Mouse (Mus musculus) gastrocnemius, postnatal 36 days (tissue): ENCODE data around the gene Ppm1m. TPM values are rescaled to one million over a fixed set of nuclear protein-coding genes. Genes with fewer than 3 reads are reported as not detected.

Experiments used
- DNase-seq, 2 experiments: peaks; one replicate each; pipeline ENCODE4 v3.0.0; 2022
- intact Hi-C: fragments of 180-260 bp; cut with DNase I; formaldehyde crosslinking; loops from one replicate; pipeline ENCODE4 v1.15.1; 2025
- total RNA-seq, 2 experiments: library from RNA; stranded (reverse); gene quantifications; 2 replicates each; pipeline ENCODE4 v1.2.3; 2021

Ppm1m gene
- total RNA-seq, 2 experiments from 2014 or later: 3.0 to 3.3 TPM

DNA sequence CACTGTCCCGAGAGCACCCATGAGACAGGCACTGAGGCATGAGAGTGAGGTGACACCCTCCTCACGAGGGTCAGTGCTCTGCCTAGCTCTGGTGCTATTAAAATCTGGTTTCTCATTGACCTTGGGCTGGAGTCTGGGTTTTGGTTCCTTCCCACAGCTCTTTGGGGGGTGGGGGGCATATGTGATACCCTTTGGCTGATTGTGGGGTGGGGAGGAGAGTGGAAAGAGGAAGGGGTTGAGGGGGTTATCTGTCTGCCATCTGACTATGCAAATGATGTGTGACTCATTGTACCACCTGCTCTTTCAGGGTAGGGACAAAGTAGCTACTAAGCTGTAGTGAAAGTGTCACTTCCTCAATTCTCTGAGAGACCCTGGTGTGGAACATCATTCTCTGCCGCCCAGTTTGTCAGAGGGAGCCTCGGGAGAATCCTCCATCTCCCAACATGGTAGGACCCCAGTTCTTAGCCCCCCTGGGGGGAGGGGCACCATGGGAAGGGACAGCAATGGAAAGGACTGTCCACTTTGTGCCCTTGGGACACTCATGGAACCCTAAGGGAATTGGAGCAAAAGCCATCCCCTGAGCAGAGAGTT lies 22.8 kb upstream of the Ppm1m start, which contains the start of gene Tlr9:
TSS of gene Tlr9 (plus strand) at position 338 of the 591 bp plus-strand sequence.
- intact Hi-C loops: no loop called here
- no peak for DNase-seq

DNA sequence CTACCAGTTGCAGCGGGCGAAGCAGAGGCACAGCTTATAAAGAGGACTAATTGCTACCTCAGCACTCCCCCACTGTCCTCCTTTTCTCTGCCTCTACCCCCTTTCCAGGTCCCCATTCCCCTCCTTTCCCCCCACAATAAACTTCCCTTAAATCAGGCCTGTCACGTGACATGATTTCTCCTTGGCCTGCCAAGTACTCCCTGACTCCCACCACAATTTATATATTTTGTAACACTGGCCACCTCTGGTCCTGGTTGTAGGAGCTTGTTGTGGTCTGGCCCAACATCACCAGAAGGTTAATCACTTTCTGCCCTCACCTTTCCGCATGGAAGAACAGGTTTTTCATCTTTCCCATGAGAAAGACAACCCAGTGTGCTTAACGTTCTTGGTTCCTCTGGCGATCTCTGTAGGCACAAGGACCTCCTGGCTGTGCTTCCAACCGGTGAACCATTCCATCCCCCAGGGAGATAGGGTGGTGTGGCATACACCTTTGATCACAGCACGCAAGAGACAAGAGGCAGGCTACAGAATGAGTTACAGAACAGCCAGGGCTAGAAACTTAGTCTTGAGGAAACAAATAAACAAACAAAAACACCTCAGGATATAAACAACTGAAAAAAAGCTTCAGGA lies 21.5 kb upstream of the Ppm1m start:
- DNase-seq: no peak
- intact Hi-C loops: no loop called here

- DNase-seq: no peak
- intact Hi-C loops: loop anchor here (10.0 kb wide), 1 partner anchor 208 kb away; the partner anchor contains the start of gene Rpl29
These were observed 17.4 kb upstream of the Ppm1m start for GRCm38 (mm10) chr9:106216971-106217370.

GRCm38 (mm10) chr9:106215341-106216125 lies 16.0 kb upstream of the Ppm1m start:
- no peak for DNase-seq
- intact Hi-C loops: loop anchor here (10.0 kb wide), 1 partner anchor 209 kb away; the partner anchor contains the start of gene Rpl29

- intact Hi-C loops: loop anchor here (5.0 to 10.0 kb wide), 2 partner anchors 55 to 212 kb away; partner anchors contain the start of genes Glyctk and Rpl29
- no peak for DNase-seq
These were observed 13.0 kb upstream of the Ppm1m start for GRCm38 (mm10) chr9:106212594-106212981.

DNA sequence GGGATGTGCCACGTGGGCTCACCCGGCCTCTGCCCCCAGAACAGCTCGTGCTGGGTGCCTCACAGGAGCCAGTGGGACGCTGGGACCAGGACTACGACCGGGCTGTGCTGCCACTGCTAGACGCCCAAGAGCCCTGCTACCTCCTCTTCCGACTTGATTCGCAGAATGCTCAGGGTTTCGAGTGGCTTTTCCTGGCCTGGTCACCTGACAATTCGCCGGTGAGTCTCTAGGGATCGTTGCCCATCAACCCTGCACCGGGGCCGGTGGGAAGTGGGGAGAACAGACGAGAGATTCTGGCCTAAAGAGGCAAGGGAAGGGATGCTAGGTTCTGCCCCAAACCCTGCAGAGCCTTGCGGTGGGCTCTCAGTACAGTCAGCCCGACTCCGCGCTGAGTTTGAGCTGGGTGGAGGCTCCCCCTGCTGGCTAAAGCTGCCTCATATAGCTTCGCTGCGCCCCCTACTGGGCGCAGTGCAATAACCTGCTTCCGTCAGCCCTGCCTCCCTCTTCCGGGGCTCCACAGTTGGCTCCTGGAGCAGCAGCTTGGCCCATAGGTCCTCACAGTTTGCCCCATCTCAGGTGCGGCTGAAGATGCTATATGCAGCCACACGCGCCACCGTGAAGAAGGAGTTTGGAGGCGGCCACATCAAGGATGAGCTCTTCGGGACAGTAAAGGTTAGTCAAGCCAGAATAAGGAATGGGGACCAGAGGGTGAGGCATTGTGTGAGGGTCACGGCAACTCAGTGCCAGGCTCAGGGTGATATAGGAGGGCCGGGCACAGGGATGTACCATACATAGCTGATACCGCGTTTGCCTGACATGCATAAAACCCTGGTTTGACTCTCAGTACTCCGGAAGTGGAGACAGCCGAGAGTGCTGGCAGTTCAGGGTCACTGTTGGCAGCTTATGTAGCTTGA lies 12.4 kb upstream of the Ppm1m start:
- intact Hi-C loops: loop anchor here (5.0 to 10.0 kb wide), 2 partner anchors 55 to 213 kb away; partner anchors contain the start of genes Glyctk and Rpl29
- DNase-seq: peak; percentile 74 to 79

DNA sequence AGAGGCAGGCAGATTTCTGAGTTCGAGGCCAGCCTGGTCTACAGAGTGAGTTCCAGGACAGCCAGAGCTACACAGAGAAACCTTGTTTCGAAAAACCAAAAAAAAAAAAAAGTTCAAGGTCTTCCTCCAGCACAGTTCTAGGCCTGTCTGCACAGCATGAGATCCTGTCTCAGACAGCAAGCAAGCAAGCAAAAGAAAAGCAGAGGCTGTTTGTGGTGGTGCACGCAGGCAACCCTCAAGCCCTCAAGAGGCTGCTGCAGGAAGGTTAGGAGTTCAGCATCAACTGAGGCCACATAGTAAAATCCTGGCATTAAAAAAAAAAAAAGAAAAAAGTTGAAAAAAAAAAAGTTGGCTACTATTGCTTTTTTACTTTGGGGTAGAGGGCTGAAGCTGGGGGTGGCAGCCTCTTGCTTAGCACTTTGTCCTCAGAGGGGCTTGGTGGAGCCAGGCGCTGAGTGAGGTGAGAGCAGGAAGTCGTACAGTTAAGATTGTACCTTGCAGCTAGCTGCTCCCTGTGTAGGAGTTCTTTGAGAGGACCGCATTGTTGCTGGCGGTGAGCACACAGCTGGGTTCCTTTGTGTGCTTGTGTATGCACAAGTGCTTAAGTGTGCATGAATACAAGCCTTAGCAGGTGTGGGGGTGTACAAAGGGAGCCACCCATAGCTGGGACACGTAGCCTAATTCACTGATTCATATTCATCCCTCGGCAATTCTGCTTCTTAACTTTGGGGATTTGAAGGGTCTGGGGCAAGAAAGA lies 11.5 kb upstream of the Ppm1m start:
- no peak for DNase-seq
- intact Hi-C loops: loop anchor here (5.0 to 10.0 kb wide), 2 partner anchors 54 to 214 kb away; partner anchors contain the start of genes Glyctk and Rpl29

DNA sequence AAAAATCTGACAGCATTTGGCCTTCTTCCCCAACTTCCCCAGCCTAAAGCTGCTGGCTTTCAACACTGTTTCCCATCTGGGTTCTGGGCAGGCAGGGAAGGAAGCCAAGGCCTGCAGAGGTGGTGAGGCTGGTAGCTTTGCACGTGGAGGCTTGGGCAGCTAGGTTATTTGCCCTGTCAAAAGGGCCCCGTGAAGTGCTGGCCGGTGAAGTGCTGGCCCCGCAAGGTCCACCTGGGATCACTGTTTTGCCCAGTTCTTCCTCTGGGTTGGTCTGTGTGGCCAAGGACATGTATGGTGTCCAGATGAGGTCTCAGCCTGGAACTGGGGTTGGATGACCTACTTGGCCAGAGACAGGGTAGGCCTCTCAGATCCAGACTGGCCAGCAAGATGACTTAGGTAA lies 10.4 kb upstream of the Ppm1m start:
- intact Hi-C loops: loop anchor here (5.0 to 10.0 kb wide), 3 partner anchors 38 to 215 kb away; partner anchors contain the start of genes Glyctk, Rpl29 and Wdr82
- peak in 1 of 2 experiments; percentile 35 for DNase-seq

DNA sequence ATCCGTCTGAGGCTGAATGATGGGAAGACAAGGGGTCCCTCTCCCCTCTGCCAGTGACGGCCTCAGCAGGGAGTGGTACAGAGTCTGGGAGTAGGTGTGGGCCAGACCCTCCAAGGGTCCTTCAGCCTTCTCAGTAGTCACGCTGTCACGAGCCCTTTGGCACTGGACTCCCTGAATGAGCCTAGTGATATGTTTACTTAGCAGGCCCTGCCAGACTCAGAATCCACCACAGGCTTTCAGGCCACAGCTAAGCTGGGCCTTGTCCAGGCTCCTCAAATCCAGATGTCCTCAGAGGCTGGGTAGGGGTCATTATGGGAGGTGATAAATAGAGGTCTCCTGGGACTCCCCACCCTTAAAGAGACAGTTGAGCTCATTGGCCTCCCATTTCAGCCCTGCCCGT lies 8.6 kb upstream of the Ppm1m start:
- intact Hi-C loops: loop anchor here (5.0 kb wide), 1 partner anchor 36 kb away; the partner anchor contains the start of gene Wdr82
- no peak for DNase-seq

- DNase-seq: peak in 1 of 2 experiments; percentile 42
- intact Hi-C loops: loop anchor here (5.0 kb wide), 1 partner anchor 34 kb away; the partner anchor contains the start of gene Wdr82
These were observed 7.0 kb upstream of the Ppm1m start for GRCm38 (mm10) chr9:106206515-106206914.

GRCm38 (mm10) chr9:106205713-106206290 lies 6.3 kb upstream of the Ppm1m start:
- intact Hi-C loops: loop anchor here (5.0 kb wide), 1 partner anchor 34 kb away; the partner anchor contains the start of gene Wdr82
- no peak for DNase-seq

DNA sequence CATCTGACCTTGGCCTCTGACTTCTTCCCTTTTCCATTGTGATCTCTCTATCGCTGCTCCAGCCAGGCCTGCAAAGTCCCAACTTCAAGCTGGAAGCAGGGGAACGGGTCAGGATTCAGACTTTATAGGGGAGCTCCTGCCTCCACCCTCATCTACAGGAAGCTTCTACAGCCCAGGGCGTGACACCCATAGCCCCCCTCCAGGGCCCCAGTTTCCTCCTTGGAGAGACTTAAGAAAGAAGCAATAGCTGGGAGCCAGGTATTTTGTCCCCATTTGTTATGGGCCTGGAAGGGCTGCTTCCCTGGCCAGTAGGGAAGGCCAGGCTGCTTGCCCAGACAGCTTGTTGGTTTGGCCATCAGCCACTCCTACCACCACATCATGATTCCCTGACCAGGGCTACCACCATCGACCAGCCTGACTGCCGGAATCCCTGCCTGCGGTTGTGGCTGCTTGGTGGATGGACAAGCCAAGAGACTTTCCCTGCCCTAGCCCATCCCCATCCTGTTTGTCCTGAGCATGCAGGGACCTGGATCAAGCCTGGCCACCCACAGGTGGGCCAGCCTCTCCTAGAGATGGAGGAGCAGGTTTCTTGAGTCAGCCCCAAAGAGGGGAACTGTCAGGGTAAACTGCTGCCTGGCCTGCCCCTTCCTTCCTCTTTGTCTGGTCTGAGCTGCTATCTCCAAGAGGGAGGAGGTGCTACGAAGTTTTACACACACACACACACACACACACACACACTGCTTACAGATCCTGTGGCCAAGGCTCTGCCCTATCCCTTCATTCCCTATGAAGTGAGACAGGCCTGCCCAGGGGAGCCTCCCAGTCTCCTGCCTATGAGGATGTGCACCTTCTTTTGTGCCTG lies 4.7 kb upstream of the Ppm1m start:
- DNase-seq: peak in 1 of 2 experiments; percentile 23
- intact Hi-C loops: no loop called here

GRCm38 (mm10) chr9:106202819-106203636 lies 3.5 kb upstream of the Ppm1m start, which contains the start of gene Twf2:
Gene Twf2, plus strand, starts transcription at chr9:106203108.
- intact Hi-C loops: no loop called here
- peak; percentile 86 to 91 for DNase-seq

DNA sequence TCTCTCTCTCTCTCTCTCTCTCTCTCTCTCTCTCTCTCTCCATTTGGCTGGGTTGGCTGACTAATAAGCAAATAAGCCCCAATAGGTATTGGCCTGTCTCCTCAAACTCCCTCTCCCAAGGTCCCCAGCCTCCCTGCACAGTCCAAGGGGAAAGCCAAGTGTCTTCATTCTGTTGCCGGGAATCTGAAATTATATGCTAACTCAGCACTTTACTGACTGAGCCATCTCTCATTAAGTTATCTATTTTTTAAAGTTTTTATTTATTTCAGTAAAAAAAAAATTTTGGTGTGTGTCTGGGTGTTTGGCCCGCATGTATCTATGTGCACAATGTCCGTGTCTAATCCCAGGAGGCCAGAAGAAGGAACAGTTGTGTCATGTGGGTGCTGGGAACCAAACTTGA lies 2.3 kb upstream of the Ppm1m start:
- DNase-seq: no peak
- intact Hi-C loops: no loop called here

- intact Hi-C loops: no loop called here
- DNase-seq: peak; percentile 75 to 78
These were observed 536 bp downstream of the Ppm1m start for GRCm38 (mm10) chr9:106198962-106199458.

- no peak for DNase-seq
- intact Hi-C loops: no loop called here
These were observed 1.8 kb downstream of the Ppm1m start for GRCm38 (mm10) chr9:106197732-106198131.
